Mouse (Mus musculus) erythroblast, embryonic 14.5 days (primary cell): ENCODE results near the gene Sppl3.

Experiments used
- GATA1 ChIP-seq: IDR thresholded peaks from 2 replicates; pipeline ENCODE4 v1.6.1; 2012; ENCODE audit warnings: low read length, inconsistent platforms, mixed read lengths
- TAL1 ChIP-seq: IDR thresholded peaks from 3 replicates; pipeline ENCODE4 v1.6.1; 2012; ENCODE audit warnings: low read length, inconsistent platforms, mixed read lengths

GRCm38 (mm10) chr5:115015121-115015520 is 4.2 kb downstream of the Sppl3 start:
- TF ChIP-seq GATA1 (no peak), TAL1 (no peak)
